Mouse (Mus musculus) mesoderm, embryonic 11.5 days (tissue): ENCODE data around the gene Moap1.

ENCODE experiments used
- DNase-seq: peaks from one replicate; pipeline ENCODE4 v3.0.0-alpha.2; 2012; ENCODE audit warnings: low read depth, low spot score

Moap1 gene

GRCm38 (mm10) chr12:102742056-102742455, 1.4 kb downstream of the Moap1 start:
- no peak for DNase-seq

DNA sequence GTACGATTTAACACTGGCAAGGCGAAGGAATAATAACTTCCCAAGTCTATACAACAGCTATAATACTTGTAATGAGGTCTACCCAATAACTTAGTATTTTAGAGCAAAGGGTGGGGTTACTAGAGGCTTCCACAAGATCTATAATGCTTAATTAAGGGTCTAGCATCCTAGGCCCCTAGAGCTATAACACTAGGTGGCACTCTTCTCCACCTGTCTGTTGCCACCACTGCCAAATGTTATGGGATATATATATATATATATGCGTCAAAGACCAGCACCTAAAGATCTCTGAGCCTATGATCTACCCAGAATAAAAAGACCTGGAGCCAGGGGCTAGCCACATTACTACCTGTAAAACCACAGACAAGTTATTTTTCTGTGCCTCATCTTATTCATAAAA, 3.2 kb downstream of the Moap1 start:
- no peak for DNase-seq

DNA sequence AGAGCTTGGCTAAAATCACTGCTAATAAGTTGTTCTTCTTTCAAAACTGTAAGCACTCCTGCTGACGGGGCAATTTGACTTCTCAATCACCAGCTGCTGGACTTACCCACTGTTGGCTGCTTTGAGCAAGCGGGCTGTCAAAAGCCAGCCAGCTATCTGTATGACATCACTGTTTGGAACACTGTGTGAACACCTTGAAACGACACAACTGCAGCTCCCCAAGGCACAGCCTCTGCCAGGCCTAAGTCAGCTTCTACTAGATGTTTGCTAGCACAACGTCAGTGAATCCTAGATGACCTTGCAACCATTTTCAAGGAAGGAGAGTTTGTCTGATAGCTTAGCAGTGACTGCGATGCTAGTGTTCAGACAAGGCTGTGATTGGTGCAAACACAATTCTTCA, 4.4 kb downstream of the Moap1 start:
- DNase-seq, result no peak

DNA sequence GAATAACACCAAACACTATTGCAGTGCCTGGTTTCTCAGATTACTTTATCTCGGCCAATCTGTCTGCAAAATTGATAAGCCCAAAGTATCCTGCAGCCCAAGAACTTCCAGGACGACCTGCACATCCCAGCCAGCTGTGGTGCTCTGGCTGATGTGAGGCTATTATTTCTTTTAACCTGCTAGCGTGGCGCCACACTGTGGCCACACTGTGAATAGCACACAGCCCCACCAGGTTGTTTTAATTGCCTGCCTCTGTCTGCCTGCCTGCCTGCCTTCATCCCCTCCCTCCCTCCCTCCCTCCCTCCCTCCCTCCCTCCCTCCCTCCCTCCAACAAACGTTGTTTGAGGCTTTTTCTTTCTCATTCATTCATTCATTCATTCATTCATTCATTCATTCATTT, 10.1 kb downstream of the Moap1 start:
- peak; percentile 79 for DNase-seq

- DNase-seq, result peak; percentile 69
Observed at GRCm38 (mm10) chr12:102730798-102731619, 12.5 kb downstream of the Moap1 start.

- peak; percentile 94 for DNase-seq
Observed at GRCm38 (mm10) chr12:102729855-102730797, 13.3 kb downstream of the Moap1 start.

DNA sequence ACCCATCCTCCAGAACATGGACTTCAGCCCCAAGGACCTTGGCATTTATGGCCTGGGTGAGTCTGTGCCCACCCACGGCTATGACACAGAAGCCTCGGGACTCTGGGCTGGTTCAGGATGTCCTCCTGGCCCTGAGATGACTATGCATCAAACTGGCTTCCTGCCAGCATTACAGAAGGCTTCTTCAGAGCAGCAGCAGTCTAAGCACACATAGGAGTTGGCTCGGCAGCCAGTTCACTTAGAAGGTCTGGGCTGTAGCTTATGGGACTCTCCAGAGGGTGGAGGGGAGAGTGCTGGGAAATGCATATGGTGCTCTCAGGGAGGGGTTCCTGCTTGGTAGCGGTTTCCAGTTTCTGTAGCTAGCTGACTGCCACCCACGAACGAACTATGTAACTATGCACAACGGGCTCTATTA, 17.7 kb downstream of the Moap1 start:
- no peak for DNase-seq

DNA sequence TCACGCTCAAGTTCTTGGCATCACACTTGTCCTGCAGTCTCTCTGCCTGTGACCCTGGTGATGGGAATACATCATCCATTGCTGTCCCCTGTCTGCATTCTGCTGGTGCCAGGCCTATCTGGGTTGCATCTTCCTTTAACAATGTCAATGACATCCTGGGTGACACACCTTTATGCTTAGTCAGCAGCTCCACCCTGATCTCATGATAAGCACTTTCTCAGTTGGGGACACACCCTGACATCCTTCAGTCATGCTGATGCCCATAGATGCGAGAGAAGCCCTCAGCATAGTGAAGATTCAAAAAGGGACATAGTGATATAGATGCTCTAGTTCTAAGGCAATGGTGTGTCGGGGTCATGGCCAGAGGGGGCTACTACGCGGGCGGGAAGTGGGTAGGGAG, 18.3 kb downstream of the Moap1 start:
- no peak for DNase-seq

DNA sequence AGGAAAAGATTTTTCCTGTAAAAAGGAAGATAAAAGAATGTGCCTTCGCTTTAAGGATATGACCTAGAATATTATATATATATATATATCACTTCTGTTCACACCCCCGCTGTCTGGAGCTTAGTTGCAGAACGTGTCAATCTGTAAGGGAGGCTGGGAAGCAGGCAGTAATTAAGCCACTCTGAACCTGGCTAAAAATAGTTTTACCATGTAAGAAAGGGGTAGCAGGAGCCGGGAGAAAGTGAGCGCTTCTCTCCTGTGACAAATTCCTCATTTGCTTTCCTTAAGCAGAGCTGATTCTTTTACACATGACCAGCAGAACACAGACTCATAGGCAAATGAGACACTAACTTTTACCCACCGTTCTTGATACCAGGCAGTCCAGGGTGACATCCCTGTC, 19.6 kb downstream of the Moap1 start:
- no peak for DNase-seq

DNA sequence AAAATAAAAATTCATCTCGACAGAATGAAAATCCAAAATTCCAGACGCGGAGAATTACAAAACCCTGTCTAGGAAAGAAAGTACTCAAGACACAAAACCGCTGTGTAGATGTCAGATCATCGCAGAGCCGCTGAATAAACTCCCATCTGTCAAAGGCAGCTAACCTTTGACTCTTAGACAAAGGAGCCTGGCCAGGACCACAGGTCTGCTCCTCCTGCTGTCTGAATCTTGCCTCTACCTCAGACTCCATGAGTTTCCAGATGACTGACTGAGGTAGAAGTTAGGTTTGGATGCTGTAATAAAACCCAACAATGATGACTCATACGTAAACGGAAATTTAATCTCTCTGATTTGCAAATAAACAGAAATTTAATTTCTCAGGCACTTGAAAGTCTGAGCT, 20.5 kb downstream of the Moap1 start:
- DNase-seq, result no peak

DNA sequence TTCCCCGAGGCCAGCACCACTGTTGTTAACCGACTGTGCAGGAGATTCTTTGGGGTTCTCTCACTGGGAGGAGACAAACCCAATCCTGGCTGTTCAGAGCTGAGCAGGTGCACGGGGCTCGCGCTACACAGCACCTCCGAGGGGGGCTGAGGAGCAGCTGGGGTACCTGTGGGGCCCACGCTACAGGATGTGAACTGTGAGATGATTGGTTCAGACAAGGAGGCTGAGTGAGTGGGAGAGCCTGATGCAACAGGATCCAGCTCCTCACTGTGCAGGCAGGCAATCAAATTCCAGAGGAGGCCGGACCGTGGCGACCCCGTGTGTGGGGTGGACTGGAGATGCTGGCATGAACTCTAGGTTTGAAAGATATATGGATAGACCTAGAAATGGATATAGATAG, 21.0 kb downstream of the Moap1 start:
- no peak for DNase-seq

- DNase-seq, result peak; percentile 77
Observed at GRCm38 (mm10) chr12:102719552-102720315, 23.7 kb downstream of the Moap1 start.

- no peak for DNase-seq
Observed at GRCm38 (mm10) chr12:102714654-102715395, 28.6 kb downstream of the Moap1 start.

GRCm38 (mm10) chr12:102714116-102714515, 29.3 kb downstream of the Moap1 start:
- no peak for DNase-seq

GRCm38 (mm10) chr12:102713153-102713865, 30.2 kb downstream of the Moap1 start:
- no peak for DNase-seq

DNA sequence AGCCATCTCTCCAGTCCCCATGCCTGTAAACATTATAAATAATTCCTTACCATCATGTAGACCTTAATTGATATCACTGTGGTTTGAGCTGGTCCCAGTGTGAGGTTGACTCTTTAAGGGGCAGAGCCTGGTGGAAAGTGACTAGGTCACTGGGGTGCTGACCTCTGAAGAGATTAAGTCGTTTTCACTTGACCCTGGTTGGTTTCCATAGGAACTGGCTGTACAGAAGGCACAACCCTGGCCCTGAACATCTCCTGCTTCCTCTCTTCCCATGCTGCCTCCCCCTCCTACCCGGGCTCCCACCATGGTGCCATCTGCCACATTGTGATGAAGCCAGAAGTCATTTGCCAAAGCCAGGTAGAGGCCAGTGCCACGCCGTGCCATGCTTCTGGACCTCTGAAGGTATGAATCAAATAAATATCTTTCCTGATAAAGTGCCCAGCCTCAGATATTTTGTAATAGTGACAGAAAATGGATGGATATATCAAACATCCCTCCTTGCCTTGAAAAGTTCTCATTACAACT, 32.5 kb downstream of the Moap1 start:
- DNase-seq, result no peak

GRCm38 (mm10) chr12:102709896-102710295, 33.6 kb downstream of the Moap1 start:
- no peak for DNase-seq

DNA sequence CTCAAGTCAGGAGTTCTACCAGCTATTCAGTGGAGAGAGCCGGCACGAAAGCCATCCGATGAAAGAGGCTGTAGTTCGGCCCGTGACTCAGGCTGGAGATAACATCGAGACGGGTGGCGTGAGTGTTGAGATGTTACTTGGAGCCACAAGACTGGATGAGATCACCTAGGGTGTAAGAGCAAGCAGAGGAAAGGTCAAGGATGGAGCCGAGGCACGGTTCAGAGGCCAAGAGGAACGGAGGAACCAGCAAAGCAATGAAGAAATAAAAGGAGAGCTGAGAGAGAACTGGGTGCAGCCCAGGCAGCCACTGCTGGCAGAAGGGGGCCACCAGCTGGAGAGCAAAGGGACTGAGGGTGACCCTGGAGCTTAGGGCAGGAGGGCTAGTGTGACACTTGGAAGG, 35.2 kb downstream of the Moap1 start:
- no peak for DNase-seq

DNA sequence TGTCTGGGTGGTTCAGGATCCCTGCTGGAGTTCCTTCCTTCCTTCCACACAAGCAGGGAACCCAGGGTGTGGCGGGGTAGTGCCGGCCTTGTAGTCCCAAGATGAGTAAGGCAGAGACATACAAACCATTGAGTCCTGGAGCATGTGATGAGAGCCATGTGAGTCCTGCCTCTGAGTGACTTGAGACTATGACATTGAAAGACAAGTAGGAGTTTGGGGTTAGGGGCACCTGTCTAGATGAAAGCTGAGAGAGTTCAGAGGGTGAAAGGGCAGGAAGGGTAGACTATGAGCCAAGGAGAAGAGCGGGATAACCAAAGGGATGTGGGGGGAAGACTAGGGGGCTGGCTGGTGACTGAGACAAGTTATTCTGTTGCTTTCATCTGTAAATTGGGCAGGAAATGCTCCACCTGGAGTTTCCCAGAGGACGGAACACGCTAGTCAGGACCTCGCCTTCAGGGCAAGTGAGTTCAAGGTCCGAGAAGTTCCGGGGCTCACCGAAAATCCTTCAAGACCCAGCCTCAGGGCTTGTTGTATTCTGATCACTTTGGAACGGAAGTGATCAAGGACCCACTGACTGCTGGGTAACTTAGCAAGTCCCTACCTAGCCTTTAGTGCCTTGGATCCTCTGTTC, 36.5 kb downstream of the Moap1 start:
- DNase-seq, result no peak
